Mouse (Mus musculus) neural tube, embryonic 12.5 days (tissue): ENCODE results near the gene Mecom. TPM values are rescaled to one million over a fixed set of nuclear protein-coding genes. Genes with fewer than 3 reads are reported as not detected.
"Not testable (repeated sequence)": the region's sequence is repeated elsewhere in the genome, so short reads cannot be mapped to it uniquely, and the experiment has no call there.

Experiments used
- ATAC-seq: fragments of 200-750 bp; cut with Nextera tagmentation; 2 replicates; pipeline ENCODE4 v1.8.0; 2017; ENCODE audit warnings: low read depth, mild to moderate bottlenecking, moderate TSS enrichment, moderate library complexity; ENCODE audit not compliant: low FRiP score
- H3K27ac ChIP-seq: fragments of 300-500 bp; sonication (generic); 2 replicates; pipeline ENCODE4 v1.5.1; 2016
- H3K27me3 ChIP-seq: fragments of 300-500 bp; sonication (generic); replicated peaks from 2 replicates; pipeline ENCODE4 v1.6.1; 2016; ENCODE audit warnings: mild to moderate bottlenecking
- H3K36me3 ChIP-seq: fragments of 300-500 bp; sonication (generic); 2 replicates; pipeline ENCODE4 v1.6.1; 2016; ENCODE audit warnings: mild to moderate bottlenecking
- H3K4me1 ChIP-seq: fragments of 300-500 bp; sonication (generic); 2 replicates; pipeline ENCODE4 v1.6.1; 2016
- H3K4me2 ChIP-seq: fragments of 300-500 bp; sonication (generic); replicated peaks from 2 replicates; pipeline ENCODE4 v1.6.1; 2016; ENCODE audit warnings: mild to moderate bottlenecking
- H3K4me3 ChIP-seq: fragments of 300-500 bp; sonication (generic); 2 replicates; pipeline ENCODE4 v1.5.1; 2016
- H3K9ac ChIP-seq: fragments of 300-500 bp; sonication (generic); 2 replicates; pipeline ENCODE4 v1.6.1; 2016; ENCODE audit warnings: mild to moderate bottlenecking
- H3K9me3 ChIP-seq: fragments of 300-500 bp; sonication (generic); 2 replicates; pipeline ENCODE4 v1.6.1; 2016; ENCODE audit warnings: mild to moderate bottlenecking
- WGBS: fragments of 180-500 bp; shearing (Covaris S2); methylation state at CpG from one replicate; pipeline ENCODE4 v1.1.7; 2016; 5-methylcytosine and 5-hydroxymethylcytosine counted together
- polyA plus RNA-seq: library from polyadenylated mRNA; unstranded; fragments of >200 nt; fragmentation: Nextera tagmentation; extraction: Ambion mirVana; gene quantifications from 2 replicates; pipeline ENCODE4 v1.2.1, GENCODE M21; 2016

Gene Mecom
- polyA plus RNA-seq, 1 experiment from 2014 or later: 16.1 TPM

GRCm38 (mm10) chr3:30448624-30449023 lies 99.2 kb downstream of the Mecom start:
- no peaks in the 10 kb centered on the region for H3K36me3 ChIP-seq
- 75% methylated on average over 1 of the region's 1 CpGs for WGBS
- no peak overlapping the region for H3K4me3 ChIP-seq
- no peak overlapping the region for H3K9ac ChIP-seq
- no peak for ATAC-seq
- H3K4me1 ChIP-seq: no peaks in the 10 kb centered on the region
- no peak overlapping the region for H3K4me2 ChIP-seq
- no peaks in the 10 kb centered on the region for H3K9me3 ChIP-seq
- H3K27me3 ChIP-seq: no peaks in the 10 kb centered on the region
- no peak overlapping the region for H3K27ac ChIP-seq

DNA sequence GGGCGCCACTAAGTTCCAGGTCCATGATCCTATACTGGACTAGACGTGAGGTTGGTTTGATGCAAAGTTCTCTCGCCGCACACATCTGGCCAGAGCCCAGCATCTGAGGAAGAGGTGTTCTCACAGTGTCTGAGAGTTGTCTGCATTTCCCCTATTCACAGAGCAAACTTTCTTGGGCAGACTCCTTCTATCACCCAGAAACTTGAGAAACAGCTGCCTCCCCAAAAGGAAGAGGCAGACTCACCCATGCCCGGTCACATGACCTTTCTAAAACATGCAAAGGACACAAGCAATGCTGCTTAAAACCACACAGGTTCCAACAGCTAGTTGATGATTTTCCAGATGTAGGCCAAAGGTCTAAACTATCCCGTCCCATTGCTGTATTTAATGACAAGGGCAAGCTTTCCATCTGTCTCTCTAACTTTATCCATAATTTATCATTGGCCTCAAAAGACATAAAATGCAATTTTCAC lies 101.8 kb downstream of the Mecom start:
- Histone ChIP-seq H3K4me2 (no peak overlapping the region), H3K9ac (no peak overlapping the region), H3K27me3 (no peaks in the 10 kb centered on the region), H3K9me3 (no peaks in the 10 kb centered on the region), H3K36me3 (no peaks in the 10 kb centered on the region), H3K4me1 (no peaks in the 10 kb centered on the region), H3K27ac (no peak overlapping the region), H3K4me3 (no peak overlapping the region)
- 89% methylated on average over 6 of the region's 6 CpGs for WGBS
- no peak for ATAC-seq

GRCm38 (mm10) chr3:30445247-30445969 lies 102.4 kb downstream of the Mecom start:
- ATAC-seq: no peak
- Histone ChIP-seq H3K4me1 (no peaks in the 10 kb centered on the region), H3K27ac (no peak overlapping the region), H3K4me3 (no peak overlapping the region), H3K4me2 (no peak overlapping the region), H3K36me3 (no peaks in the 10 kb centered on the region), H3K9me3 (no peaks in the 10 kb centered on the region), H3K9ac (no peak overlapping the region), H3K27me3 (no peaks in the 10 kb centered on the region)
- WGBS: 89% methylated on average over 4 of the region's 4 CpGs

DNA sequence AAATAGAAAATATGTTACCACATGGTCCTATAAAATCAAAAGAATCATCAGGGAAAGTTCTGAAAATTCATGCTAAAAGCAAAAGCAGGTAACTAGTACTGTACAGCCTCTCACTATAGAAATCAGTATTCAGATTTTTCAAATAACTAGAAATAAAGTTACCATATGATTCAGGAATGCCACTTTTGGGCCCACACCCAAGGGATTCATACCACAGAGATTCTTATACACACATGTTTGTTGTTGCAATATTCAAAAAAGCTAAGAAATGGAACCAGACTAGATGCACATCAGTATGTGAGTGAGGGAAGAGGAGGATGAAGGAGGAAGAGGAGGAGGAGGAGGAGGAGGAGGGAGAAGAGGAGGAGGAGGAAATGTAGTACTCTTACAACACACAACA lies 106.2 kb downstream of the Mecom start:
- H3K4me3 ChIP-seq: no peak overlapping the region
- no peaks in the 10 kb centered on the region for H3K27me3 ChIP-seq
- no peaks in the 10 kb centered on the region for H3K4me1 ChIP-seq
- H3K9me3 ChIP-seq: no peaks in the 10 kb centered on the region
- no peak overlapping the region for H3K27ac ChIP-seq
- H3K9ac ChIP-seq: no peak overlapping the region
- no peak overlapping the region for H3K4me2 ChIP-seq
- no peak for ATAC-seq
- no peaks in the 10 kb centered on the region for H3K36me3 ChIP-seq

DNA sequence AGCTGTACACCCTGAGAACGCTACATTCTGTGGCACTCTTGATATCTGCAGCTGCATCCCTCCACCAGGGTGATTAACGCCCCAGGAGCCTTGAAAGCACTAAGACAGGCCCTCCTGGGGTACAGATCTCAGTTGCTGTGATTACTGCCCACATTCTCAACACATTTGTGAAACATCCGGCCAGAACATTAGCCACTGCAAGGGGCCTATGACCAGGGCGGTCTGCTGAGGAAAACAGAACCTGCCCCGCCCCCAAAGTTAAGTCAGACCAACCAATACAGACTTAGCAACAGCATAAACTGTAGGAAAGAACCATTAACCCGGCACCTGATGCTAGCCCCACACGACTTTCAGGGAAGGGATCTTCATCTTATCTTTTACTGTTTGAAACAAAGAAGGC lies 109.8 kb downstream of the Mecom start:
- Histone ChIP-seq H3K4me1 (no peaks in the 10 kb centered on the region), H3K4me3 (no peak overlapping the region), H3K36me3 (no peaks in the 10 kb centered on the region), H3K27me3 (no peaks in the 10 kb centered on the region), H3K4me2 (no peak overlapping the region), H3K27ac (no peak overlapping the region), H3K9me3 (no peaks in the 10 kb centered on the region), H3K9ac (no peak overlapping the region)
- WGBS: 34% methylated on average over 7 of the region's 7 CpGs
- no peak for ATAC-seq

DNA sequence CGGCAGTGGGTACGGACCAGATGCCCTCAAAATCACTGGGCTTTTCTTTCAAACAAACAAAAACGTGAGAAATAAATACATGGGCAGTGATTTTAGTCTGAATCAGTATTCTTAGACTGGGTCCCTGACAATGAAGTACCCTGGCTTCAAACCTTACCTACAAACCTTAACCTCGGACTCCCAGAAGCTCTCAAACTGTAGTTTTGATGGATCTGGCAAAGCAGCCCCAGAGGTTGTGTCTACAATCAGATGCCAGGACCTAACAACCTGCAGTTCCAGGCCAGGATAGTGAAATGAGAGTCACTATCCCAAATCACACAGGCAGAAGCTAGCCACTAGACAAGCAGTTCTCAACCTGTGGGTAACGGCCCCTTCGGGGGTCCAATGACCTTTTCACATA lies 111.2 kb downstream of the Mecom start:
- no peak overlapping the region for H3K4me2 ChIP-seq
- H3K4me3 ChIP-seq: no peak overlapping the region
- H3K4me1 ChIP-seq: no peaks in the 10 kb centered on the region
- ATAC-seq: no peak
- H3K27ac ChIP-seq: no peak overlapping the region
- H3K9ac ChIP-seq: no peak overlapping the region
- H3K36me3 ChIP-seq: no peaks in the 10 kb centered on the region
- H3K9me3 ChIP-seq: no peaks in the 10 kb centered on the region
- 83% methylated on average over 6 of the region's 6 CpGs for WGBS
- no peaks in the 10 kb centered on the region for H3K27me3 ChIP-seq

- Histone ChIP-seq H3K4me1 (no peaks in the 10 kb centered on the region), H3K27me3 (no peaks in the 10 kb centered on the region), H3K36me3 (no peaks in the 10 kb centered on the region), H3K27ac (no peak overlapping the region), H3K9me3 (no peaks in the 10 kb centered on the region), H3K9ac (no peak overlapping the region), H3K4me2 (no peak overlapping the region), H3K4me3 (no peak overlapping the region)
- no peak for ATAC-seq
- 68% methylated on average over 9 of the region's 9 CpGs for WGBS
Measured at GRCm38 (mm10) chr3:30436131-30436530, 111.7 kb downstream of the Mecom start.

DNA sequence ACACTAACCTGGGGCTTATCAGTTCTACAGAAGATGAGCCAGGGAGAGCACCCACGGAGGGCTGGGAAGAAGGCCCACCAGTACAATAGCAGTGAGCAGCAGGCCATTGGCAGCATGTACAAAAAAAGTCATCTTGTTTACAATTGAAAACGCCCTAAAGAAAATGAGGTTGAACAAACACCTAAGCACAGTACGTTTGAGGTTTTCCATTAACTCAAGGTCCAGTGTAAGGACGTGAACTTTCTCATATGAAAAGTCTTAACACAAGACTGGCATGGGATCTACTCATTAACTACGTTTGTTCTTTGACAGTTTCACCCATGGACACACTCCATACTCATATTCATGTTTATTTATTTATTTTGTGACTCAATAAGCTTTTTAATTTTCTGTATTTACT lies 118.9 kb downstream of the Mecom start:
- Histone ChIP-seq H3K27me3 (no peaks in the 10 kb centered on the region), H3K27ac (no peak overlapping the region), H3K4me3 (no peak overlapping the region), H3K9ac (no peak overlapping the region), H3K4me1 (no peaks in the 10 kb centered on the region), H3K4me2 (no peak overlapping the region), H3K36me3 (no peaks in the 10 kb centered on the region), H3K9me3 (no peaks in the 10 kb centered on the region)
- no peak for ATAC-seq
- 88% methylated on average over 5 of the region's 5 CpGs for WGBS

- H3K4me2 ChIP-seq: no peak overlapping the region
- H3K9me3 ChIP-seq: no peaks in the 10 kb centered on the region
- no peak overlapping the region for H3K4me3 ChIP-seq
- H3K9ac ChIP-seq: no peak overlapping the region
- ATAC-seq: no peak
- no peaks in the 10 kb centered on the region for H3K4me1 ChIP-seq
- no peak overlapping the region for H3K27ac ChIP-seq
- 92% methylated on average over 5 of the region's 5 CpGs for WGBS
- no peaks in the 10 kb centered on the region for H3K36me3 ChIP-seq
- H3K27me3 ChIP-seq: no peaks in the 10 kb centered on the region
Measured at GRCm38 (mm10) chr3:30424036-30424435, 123.8 kb downstream of the Mecom start.

- WGBS: 94% methylated on average over 4 of the region's 4 CpGs
- H3K9ac ChIP-seq, H3K9me3 ChIP-seq, H3K36me3 ChIP-seq, H3K27ac ChIP-seq, H3K27me3 ChIP-seq, H3K4me3 ChIP-seq, ATAC-seq, H3K4me2 ChIP-seq, H3K4me1 ChIP-seq: not testable (repeated sequence)
Measured at GRCm38 (mm10) chr3:30421948-30422347, 125.9 kb downstream of the Mecom start.

GRCm38 (mm10) chr3:30420899-30421298 lies 126.9 kb downstream of the Mecom start:
- Histone ChIP-seq H3K4me3 (no peak overlapping the region), H3K27me3 (no peaks in the 10 kb centered on the region), H3K36me3 (no peaks in the 10 kb centered on the region), H3K4me1 (peaks cover 6% of the 10 kb centered on the region; the same call in 1 of the 2 replicates), H3K27ac (no peak overlapping the region), H3K9ac (no peak overlapping the region), H3K4me2 (no peak overlapping the region), H3K9me3 (no peaks in the 10 kb centered on the region)
- no peak for ATAC-seq
- whole genome bisulfite sequencing: 83% methylated on average over 5 of the region's 5 CpGs

DNA sequence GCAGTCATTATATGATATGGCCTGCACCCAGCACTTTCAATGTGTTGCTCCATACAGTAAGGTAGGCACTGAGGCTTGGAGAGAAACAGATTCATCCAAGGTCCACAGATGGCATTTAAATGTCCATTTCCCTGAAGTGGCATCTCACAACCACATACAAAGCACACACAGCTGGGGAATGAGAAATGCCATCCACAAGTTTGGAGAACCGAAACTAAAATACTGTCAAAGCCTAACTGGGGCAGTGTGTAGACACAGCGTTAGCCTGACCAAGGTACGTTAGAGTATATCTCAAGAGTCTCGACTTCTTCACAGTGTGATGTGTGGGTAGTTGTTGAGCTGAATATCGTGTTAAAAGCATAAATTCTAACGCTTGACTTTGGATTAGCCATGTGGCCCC lies 133.6 kb downstream of the Mecom start:
- Histone ChIP-seq H3K27ac (no peak overlapping the region), H3K4me3 (no peak overlapping the region), H3K9ac (no peak overlapping the region), H3K27me3 (no peaks in the 10 kb centered on the region), H3K36me3 (no peaks in the 10 kb centered on the region), H3K4me2 (no peak overlapping the region), H3K9me3 (no peaks in the 10 kb centered on the region), H3K4me1 (peaks cover 6% of the 10 kb centered on the region; the same call in 1 of the 2 replicates)
- no peak for ATAC-seq
- WGBS: 90% methylated on average over 6 of the region's 6 CpGs

DNA sequence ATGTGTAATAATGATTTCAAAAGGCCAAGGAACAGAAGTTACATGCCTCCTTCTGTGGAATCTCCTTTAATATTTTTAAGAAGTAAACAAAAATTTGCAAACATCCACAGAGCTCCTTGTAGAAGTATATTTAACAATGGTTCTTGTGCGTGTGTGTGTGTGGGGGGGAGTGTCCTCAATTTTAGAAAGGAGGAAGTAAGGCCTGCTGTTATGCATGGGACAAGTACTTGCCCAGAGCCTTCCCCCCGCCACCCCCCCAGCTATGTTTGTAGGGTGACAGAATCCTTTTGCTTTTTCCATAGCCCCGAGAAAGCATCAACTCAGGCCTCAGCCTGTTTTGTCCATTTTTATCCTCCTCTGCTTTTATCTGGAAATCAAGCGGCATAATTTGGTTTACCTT lies 137.0 kb downstream of the Mecom start:
- no peak for ATAC-seq
- no peak overlapping the region for H3K9ac ChIP-seq
- no peaks in the 10 kb centered on the region for H3K9me3 ChIP-seq
- no peak overlapping the region for H3K27ac ChIP-seq
- 44% methylated on average over 4 of the region's 4 CpGs for WGBS
- H3K36me3 ChIP-seq: no peaks in the 10 kb centered on the region
- no peak overlapping the region for H3K4me2 ChIP-seq
- no peak overlapping the region for H3K4me3 ChIP-seq
- no peaks in the 10 kb centered on the region for H3K27me3 ChIP-seq
- no peaks in the 10 kb centered on the region for H3K4me1 ChIP-seq
